Mouse (Mus musculus): ENCODE measurements at regions not wholly inside any gene's neighbourhood (a gene's known extent, or its start where the extent isn't known, plus 50 kb on each side); places are given as distances from the start of the nearest gene placed in this dataset.

DNA sequence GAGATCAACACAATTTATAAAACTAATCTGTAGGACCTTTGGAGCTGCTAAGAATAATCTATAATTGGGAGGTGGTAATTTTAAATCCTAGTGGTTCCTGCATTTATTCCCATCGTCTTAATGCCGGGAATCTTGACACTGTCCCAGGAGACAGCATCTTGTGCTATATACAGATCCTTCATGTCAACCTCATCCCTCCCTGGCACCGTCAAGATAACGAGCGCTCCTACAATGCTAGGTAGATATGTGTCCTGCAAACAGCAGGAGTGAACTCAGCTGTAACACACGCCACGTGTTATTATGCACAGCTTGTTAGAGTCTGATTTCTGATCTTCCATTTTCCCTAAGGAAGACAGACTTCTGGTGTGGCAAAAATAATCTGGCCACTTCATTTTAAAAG lies 237.0 kb upstream of the Cnr1 start:
- TF ChIP-seq MAX (IDR thresholded peaks at IDR 0.05) (no peak), USF1 (IDR thresholded peaks at IDR 0.05; ENCODE audit: low read depth) (no peak), CTCF (IDR thresholded peaks at IDR 0.05; ENCODE audit: control insufficient read depth, insufficient read depth, insufficient read length) (no peak), MYOG (IDR thresholded peaks at IDR 0.05; ENCODE audit: control insufficient read depth, extremely low read depth, insufficient read length) (no peak), CEBPB (IDR thresholded peaks at IDR 0.05; ENCODE audit: low read depth) (no peak)
